Mouse (Mus musculus): ENCODE data around the gene Fibcd1. TPM values are rescaled to one million over a fixed set of nuclear protein-coding genes. Genes with fewer than 3 reads are reported as not detected.

Fibcd1 gene
- total and polyA plus RNA-seq, 2 experiments from 2014 or later, result not detected

GRCm38 (mm10) chr2:31789215-31789614, 56.6 kb downstream of the Fibcd1 start:
- TF ChIP-seq EP300 (IDR thresholded peaks at IDR 0.05; ENCODE audit: low read depth), result no peak
- TF ChIP-seq CTCF (IDR thresholded peaks at IDR 0.05; ENCODE audit: low read depth), result no peak
- Histone ChIP-seq H3K9me3 (replicated peaks; ENCODE audit: control insufficient read depth, low read length) (no peaks in the 10 kb centered on the region), H3K4me3 (ENCODE audit: low read depth, low read length) (no peak overlapping the region), H3K4me2 (ENCODE audit: low read depth, low read length) (no peak overlapping the region), H3K4me1 (ENCODE audit: control insufficient read depth, insufficient read depth) (no peaks in the 10 kb centered on the region), H3K27me3 (ENCODE audit: control insufficient read depth, insufficient read depth, low read length) (no peaks in the 10 kb centered on the region), H3K27ac (ENCODE audit: low read depth) (no peak overlapping the region), H3K9ac (replicated peaks; ENCODE audit: low read depth, low read length) (no peak overlapping the region), H3K36me3 (replicated peaks; ENCODE audit: control insufficient read depth, insufficient read depth, low read length) (peaks cover 90% of the 10 kb centered on the region)
- no peak for ATAC-seq (ENCODE audit: insufficient read depth, low read depth)
- no peak for DNase-seq (ENCODE audit: low spot score)
- WGBS, result 83% methylated on average over 2 of the region's 2 CpGs

- Histone ChIP-seq H3K4me3 (ENCODE audit: low read depth, low read length) (no peak overlapping the region), H3K4me1 (ENCODE audit: control insufficient read depth, insufficient read depth) (no peaks in the 10 kb centered on the region), H3K36me3 (replicated peaks; ENCODE audit: control insufficient read depth, insufficient read depth, low read length) (peaks cover 92% of the 10 kb centered on the region), H3K9ac (replicated peaks; ENCODE audit: low read depth, low read length) (no peak overlapping the region), H3K27me3 (ENCODE audit: control insufficient read depth, insufficient read depth, low read length) (no peaks in the 10 kb centered on the region), H3K4me2 (ENCODE audit: low read depth, low read length) (no peak overlapping the region), H3K27ac (ENCODE audit: low read depth) (no peak overlapping the region), H3K9me3 (replicated peaks; ENCODE audit: control insufficient read depth, low read length) (no peaks in the 10 kb centered on the region)
- ATAC-seq (ENCODE audit: insufficient read depth, low read depth) (no peak), DNase-seq (ENCODE audit: low spot score) (no peak)
- TF ChIP-seq CTCF (IDR thresholded peaks at IDR 0.05; ENCODE audit: low read depth) (0 out of 2 replicates have a peak, but pooled peaks have one; percentile 2), EP300 (IDR thresholded peaks at IDR 0.05; ENCODE audit: low read depth) (no peak)
- 83% methylated on average over 3 of the region's 3 CpGs for WGBS
Measured at GRCm38 (mm10) chr2:31788227-31788626, 57.6 kb downstream of the Fibcd1 start.

GRCm38 (mm10) chr2:31787029-31787428, 58.8 kb downstream of the Fibcd1 start:
- Histone ChIP-seq H3K36me3 (replicated peaks; ENCODE audit: control insufficient read depth, insufficient read depth, low read length) (peaks cover 89% of the 10 kb centered on the region), H3K27me3 (ENCODE audit: control insufficient read depth, insufficient read depth, low read length) (no peaks in the 10 kb centered on the region), H3K27ac (ENCODE audit: low read depth) (no peak overlapping the region), H3K9ac (replicated peaks; ENCODE audit: low read depth, low read length) (no peak overlapping the region), H3K4me1 (ENCODE audit: control insufficient read depth, insufficient read depth) (no peaks in the 10 kb centered on the region), H3K9me3 (replicated peaks; ENCODE audit: control insufficient read depth, low read length) (no peaks in the 10 kb centered on the region), H3K4me3 (ENCODE audit: low read depth, low read length) (no peak overlapping the region), H3K4me2 (ENCODE audit: low read depth, low read length) (no peak overlapping the region)
- WGBS, result 18% methylated on average over 7 of the region's 7 CpGs
- ATAC-seq (ENCODE audit: insufficient read depth, low read depth) (no peak), DNase-seq (ENCODE audit: low spot score) (peak; percentile 71)
- TF ChIP-seq EP300 (IDR thresholded peaks at IDR 0.05; ENCODE audit: low read depth) (no peak), CTCF (IDR thresholded peaks at IDR 0.05; ENCODE audit: low read depth) (peak; percentile 88)

- ATAC-seq (ENCODE audit: insufficient read depth, low read depth), result peak; percentile 68
- Histone ChIP-seq H3K4me2 (ENCODE audit: low read depth, low read length) (no peak overlapping the region), H3K4me3 (ENCODE audit: low read depth, low read length) (no peak overlapping the region), H3K9ac (replicated peaks; ENCODE audit: low read depth, low read length) (no peak overlapping the region), H3K27ac (ENCODE audit: low read depth) (no peak overlapping the region), H3K4me1 (ENCODE audit: control insufficient read depth, insufficient read depth) (no peaks in the 10 kb centered on the region), H3K27me3 (ENCODE audit: control insufficient read depth, insufficient read depth, low read length) (no peaks in the 10 kb centered on the region), H3K9me3 (replicated peaks; ENCODE audit: control insufficient read depth, low read length) (no peaks in the 10 kb centered on the region), H3K36me3 (replicated peaks; ENCODE audit: control insufficient read depth, insufficient read depth, low read length) (peaks cover 89% of the 10 kb centered on the region)
- 28% methylated on average over 9 of the region's 9 CpGs for WGBS
- peak; percentile 84 for DNase-seq (ENCODE audit: low spot score)
- TF ChIP-seq CTCF (IDR thresholded peaks at IDR 0.05; ENCODE audit: low read depth) (peak; percentile 96), EP300 (IDR thresholded peaks at IDR 0.05; ENCODE audit: low read depth) (no peak)
Measured at GRCm38 (mm10) chr2:31785074-31785473, 60.7 kb downstream of the Fibcd1 start.

GRCm38 (mm10) chr2:31782958-31783602, 62.7 kb downstream of the Fibcd1 start:
- H3K4me2 ChIP-seq (ENCODE audit: low read depth, low read length), result no peak overlapping the region
- H3K27me3 ChIP-seq (ENCODE audit: control insufficient read depth, insufficient read depth, low read length), result no peaks in the 10 kb centered on the region
- TF ChIP-seq CTCF (IDR thresholded peaks at IDR 0.05; ENCODE audit: low read depth), result peak; percentile 18; the same call in 1 of the 2 replicates
- TF ChIP-seq EP300 (IDR thresholded peaks at IDR 0.05; ENCODE audit: low read depth), result no peak
- no peak for ATAC-seq (ENCODE audit: insufficient read depth, low read depth)
- no peak overlapping the region for H3K27ac ChIP-seq (ENCODE audit: low read depth)
- no peak for DNase-seq (ENCODE audit: low spot score)
- peaks cover 92% of the 10 kb centered on the region for H3K36me3 ChIP-seq (replicated peaks; ENCODE audit: control insufficient read depth, insufficient read depth, low read length)
- 72% methylated on average over 8 of the region's 8 CpGs for WGBS
- H3K9me3 ChIP-seq (replicated peaks; ENCODE audit: control insufficient read depth, low read length), result no peaks in the 10 kb centered on the region
- no peaks in the 10 kb centered on the region for H3K4me1 ChIP-seq (ENCODE audit: control insufficient read depth, insufficient read depth)
- H3K9ac ChIP-seq (replicated peaks; ENCODE audit: low read depth, low read length), result no peak overlapping the region
- H3K4me3 ChIP-seq (ENCODE audit: low read depth, low read length), result no peak overlapping the region

GRCm38 (mm10) chr2:31779258-31779657, 66.5 kb downstream of the Fibcd1 start:
- H3K9me3 ChIP-seq (replicated peaks; ENCODE audit: control insufficient read depth, low read length), result no peaks in the 10 kb centered on the region
- no peak overlapping the region for H3K4me2 ChIP-seq (ENCODE audit: low read depth, low read length)
- H3K9ac ChIP-seq (replicated peaks; ENCODE audit: low read depth, low read length), result no peak overlapping the region
- no peak overlapping the region for H3K27ac ChIP-seq (ENCODE audit: low read depth)
- H3K4me3 ChIP-seq (ENCODE audit: low read depth, low read length), result no peak overlapping the region
- H3K27me3 ChIP-seq (ENCODE audit: control insufficient read depth, insufficient read depth, low read length), result no peaks in the 10 kb centered on the region
- peaks cover 59% of the 10 kb centered on the region for H3K36me3 ChIP-seq (replicated peaks; ENCODE audit: control insufficient read depth, insufficient read depth, low read length)
- no peak for ATAC-seq (ENCODE audit: insufficient read depth, low read depth)
- 94% methylated on average over 2 of the region's 2 CpGs for WGBS
- 0 out of 2 replicates have a peak, but pooled peaks cover 7% of the 10 kb centered on the region for H3K4me1 ChIP-seq (ENCODE audit: control insufficient read depth, insufficient read depth)
- TF ChIP-seq EP300 (IDR thresholded peaks at IDR 0.05; ENCODE audit: low read depth) (no peak), CTCF (IDR thresholded peaks at IDR 0.05; ENCODE audit: low read depth) (no peak)
- no peak for DNase-seq (ENCODE audit: low spot score)
